ENCODE assay signal across 20 mouse cellular contexts in the genomic region with DNA sequence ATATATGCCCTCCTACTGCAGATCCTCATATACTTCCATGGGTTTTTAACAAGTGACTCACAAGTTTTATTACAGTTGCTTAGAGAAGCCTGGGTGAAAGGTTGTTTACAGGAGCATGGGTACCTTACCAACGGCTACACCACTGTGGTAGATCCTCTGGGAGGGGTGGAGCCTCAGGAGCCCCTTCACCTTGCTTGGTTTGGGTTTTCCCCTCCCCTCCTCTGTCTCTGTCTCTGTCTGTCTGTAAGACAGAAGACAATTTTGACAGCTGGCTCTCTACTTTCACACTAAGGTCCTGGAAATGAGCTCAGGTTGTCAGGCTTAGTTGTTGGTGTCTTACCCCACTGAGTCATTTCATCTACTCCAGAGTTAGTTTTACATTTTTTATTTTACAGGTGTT.
DNase-seq lines count a peak whose midpoint lies in the region; TF ChIP-seq lines count a peak whose summit lies in the region.
"Had no signal": no experiment of that assay in that cellular context is flagged by ENCODE, and none has a peak within 500 bp of the region (broad histone marks: within the 10 kb centered on the region; RNA-seq: fewer than 3 reads in every experiment).

No protein-coding gene starts in this region.

- DNase-seq in thymus, adult 2 months, result no peak
- no peak for DNase-seq in thymus, postnatal 0 days (ENCODE audit: low spot score)
- peak; percentile 71 for DNase-seq in T-cell, adult 2 months (ENCODE audit: low spot score)
- peak; percentile 61 for DNase-seq in naive thymus-derived CD4-positive, alpha-beta T cell, adult 2 months (ENCODE audit: low read depth)
- no peak for DNase-seq in spleen, postnatal 36 days (ENCODE audit: low spot score in 2 of 2)
- no peak for DNase-seq in heart, embryonic 10.5 days (ENCODE audit: low spot score)
- DNase-seq: adrenal gland, adult 8-10 months; adrenal gland, postnatal 36 days; cerebellum, adult 2 months; cerebellum, postnatal 14 days; embryo, embryonic 11 days; gastrocnemius, postnatal 36 days; heart, adult 2 months had no signal

- H3K36me3 ChIP-seq in thymus, adult 2 months (ENCODE audit: control insufficient read depth, insufficient read depth, low read length), result no peaks in the 10 kb centered on the region
- peaks cover 23% of the 10 kb centered on the region for H3K36me3 ChIP-seq in heart, embryonic 10.5 days

- H3K27ac ChIP-seq in thymus, adult 2 months (ENCODE audit: control insufficient read depth, insufficient read depth, low read length), result peak overlapping the region; percentile 18; the same call in 1 of the 2 replicates
- no peak overlapping the region for H3K27ac ChIP-seq in heart, embryonic 10.5 days
- H3K27ac ChIP-seq: embryonic facial prominence, embryonic 15.5 days; forebrain, embryonic 10.5 days; heart, adult 2 months; hindbrain, embryonic 10.5 days; hindbrain, embryonic 14.5 days had no signal

- no peak for TF ChIP-seq CTCF in thymus, adult 2 months (IDR thresholded peaks at IDR 0.05; ENCODE audit: borderline replicate concordance, control insufficient read depth, extremely low read depth, insufficient read depth, low read length, poor library complexity)

- no peaks in the 10 kb centered on the region for H3K27me3 ChIP-seq in thymus, adult 2 months (ENCODE audit: control insufficient read depth, insufficient read depth, low read length)
- H3K27me3 ChIP-seq in heart, embryonic 10.5 days (ENCODE audit: insufficient read depth, poor library complexity, severe bottlenecking), result no peaks in the 10 kb centered on the region
- H3K27me3 ChIP-seq: embryonic facial prominence, embryonic 15.5 days; heart, embryonic 12.5 days; Patski had no signal

- H3K4me3 ChIP-seq in thymus, adult 2 months (ENCODE audit: control insufficient read depth, insufficient read depth, low read length), result no peak overlapping the region
- H3K4me3 ChIP-seq in heart, embryonic 10.5 days, result no peak overlapping the region
- H3K4me3 ChIP-seq: embryonic facial prominence, embryonic 15.5 days; erythroblast, embryonic 14.5 days; forebrain, embryonic 10.5 days; heart, adult 2 months; heart, embryonic 12.5 days; hindbrain, embryonic 10.5 days had no signal

- peaks cover 21% of the 10 kb centered on the region for H3K4me1 ChIP-seq in thymus, adult 2 months (replicated peaks; ENCODE audit: control insufficient read depth, insufficient read depth, low read length)
- H3K4me1 ChIP-seq in heart, embryonic 10.5 days, result no peaks in the 10 kb centered on the region
- H3K4me1 ChIP-seq: embryonic facial prominence, embryonic 15.5 days; hindbrain, embryonic 10.5 days had no signal

- TF ChIP-seq POLR2A in thymus, adult 2 months (IDR thresholded peaks at IDR 0.05; ENCODE audit: control insufficient read depth, extremely low read depth, insufficient read depth, low read length, poor library complexity), result no peak

- 32% methylated on average over 1 of the region's 1 CpGs for WGBS in thymus, adult 2 months
- 78% methylated on average over 1 of the region's 1 CpGs for WGBS in heart, embryonic 10.5 days

- H3K9me3 ChIP-seq in heart, embryonic 10.5 days, result no peaks in the 10 kb centered on the region
- H3K9me3 ChIP-seq: embryonic facial prominence, embryonic 15.5 days; forebrain, embryonic 10.5 days; heart, embryonic 12.5 days; hindbrain, embryonic 10.5 days had no signal

Comparison
In these comparisons a context has a peak if more than half of its experiments do, and no peak if none do; other contexts are left out.
1. DNase-seq: peak in T-cell, adult 2 months (single experiment) and naive thymus-derived CD4-positive, alpha-beta T cell, adult 2 months (single experiment); none in thymus, adult 2 months (single experiment), thymus, postnatal 0 days (single experiment), spleen, postnatal 36 days (0 of 2) and heart, embryonic 10.5 days (single experiment).